Mouse (Mus musculus) splenic B cell, adult 2 months (primary cell): ENCODE results near the gene Col18a1.

Experiments
- DNase-seq: peaks from one replicate; pipeline ENCODE4 v3.0.0-alpha.2; 2011; ENCODE audit warnings: low read depth, low spot score
- H3K27me3 ChIP-seq: 2 replicates; pipeline ENCODE4 v1.6.1; 2012; ENCODE audit warnings: mild to moderate bottlenecking, low read length, moderate library complexity, mixed read lengths; ENCODE audit not compliant: control insufficient read depth, poor library complexity, insufficient read depth, severe bottlenecking
- H3K36me3 ChIP-seq: 2 replicates; pipeline ENCODE4 v1.6.1; 2012; ENCODE audit warnings: mild to moderate bottlenecking, low read length, moderate library complexity, mixed read lengths; ENCODE audit not compliant: control insufficient read depth, poor library complexity, insufficient read depth, severe bottlenecking

Col18a1 gene

GRCm38 (mm10) chr10:77056768-77057167, 109.6 kb downstream of the Col18a1 start:
- Histone ChIP-seq H3K27me3 (no peaks in the 10 kb centered on the region), H3K36me3 (no peaks in the 10 kb centered on the region)
- DNase-seq: peak; percentile 40

GRCm38 (mm10) chr10:77048606-77049005, 117.7 kb downstream of the Col18a1 start:
- no peak for DNase-seq
- H3K27me3 ChIP-seq: no peaks in the 10 kb centered on the region
- H3K36me3 ChIP-seq: no peaks in the 10 kb centered on the region; the same call in 1 of the 2 replicates

GRCm38 (mm10) chr10:77048196-77048595, 118.2 kb downstream of the Col18a1 start:
- no peak for DNase-seq
- Histone ChIP-seq H3K36me3 (no peaks in the 10 kb centered on the region; the same call in 1 of the 2 replicates), H3K27me3 (no peaks in the 10 kb centered on the region)

- no peak for DNase-seq
- H3K36me3 ChIP-seq: peaks cover 2% of the 10 kb centered on the region
- H3K27me3 ChIP-seq: no peaks in the 10 kb centered on the region
These were observed 127.7 kb downstream of the Col18a1 start for GRCm38 (mm10) chr10:77038579-77039174.

- DNase-seq: no peak
- Histone ChIP-seq H3K27me3 (no peaks in the 10 kb centered on the region), H3K36me3 (no peaks in the 10 kb centered on the region; the same call in 1 of the 2 replicates)
These were observed 130.9 kb downstream of the Col18a1 start for GRCm38 (mm10) chr10:77035487-77035886.

- peak; percentile 32 for DNase-seq
These were observed 132.9 kb downstream of the Col18a1 start for GRCm38 (mm10) chr10:77033323-77034025.

GRCm38 (mm10) chr10:77032591-77033322, 133.6 kb downstream of the Col18a1 start:
- Histone ChIP-seq H3K27me3 (no peaks in the 10 kb centered on the region), H3K36me3 (no peaks in the 10 kb centered on the region)
- peak; percentile 97 for DNase-seq

More at GRCm38 (mm10) chr10:77033323-77034025, 132.9 kb downstream of the Col18a1 start:
- Histone ChIP-seq H3K27me3 (no peaks in the 10 kb centered on the region), H3K36me3 (no peaks in the 10 kb centered on the region)

GRCm38 (mm10) chr10:77031768-77032375, 134.5 kb downstream of the Col18a1 start, which contains the start of gene Slc19a1:
Slc19a1 (plus strand) TSS chr10:77032241.
- DNase-seq: no peak
- H3K36me3 ChIP-seq: no peaks in the 10 kb centered on the region

GRCm38 (mm10) chr10:77030666-77031065, 135.7 kb downstream of the Col18a1 start:
- H3K36me3 ChIP-seq: no peaks in the 10 kb centered on the region
- no peak for DNase-seq
- no peaks in the 10 kb centered on the region for H3K27me3 ChIP-seq

More at GRCm38 (mm10) chr10:77031768-77032375, 134.5 kb downstream of the Col18a1 start, which contains the start of gene Slc19a1:
- H3K27me3 ChIP-seq: no peaks in the 10 kb centered on the region

- no peaks in the 10 kb centered on the region for H3K36me3 ChIP-seq
- no peak for DNase-seq
- no peaks in the 10 kb centered on the region for H3K27me3 ChIP-seq
These were observed 136.6 kb downstream of the Col18a1 start for GRCm38 (mm10) chr10:77029761-77030160.

- Histone ChIP-seq H3K36me3 (no peaks in the 10 kb centered on the region), H3K27me3 (no peaks in the 10 kb centered on the region)
- no peak for DNase-seq
These were observed 137.5 kb downstream of the Col18a1 start for GRCm38 (mm10) chr10:77028782-77029296.

GRCm38 (mm10) chr10:77026944-77027343, 139.4 kb downstream of the Col18a1 start:
- DNase-seq: no peak
- Histone ChIP-seq H3K27me3 (no peaks in the 10 kb centered on the region), H3K36me3 (no peaks in the 10 kb centered on the region)

GRCm38 (mm10) chr10:77024231-77024630, 142.1 kb downstream of the Col18a1 start:
- H3K36me3 ChIP-seq: no peaks in the 10 kb centered on the region
- H3K27me3 ChIP-seq: no peaks in the 10 kb centered on the region
- no peak for DNase-seq

GRCm38 (mm10) chr10:77022301-77023130, 143.8 kb downstream of the Col18a1 start:
- no peak for DNase-seq
- no peaks in the 10 kb centered on the region for H3K27me3 ChIP-seq
- H3K36me3 ChIP-seq: no peaks in the 10 kb centered on the region
